Mouse (Mus musculus) splenic B cell, adult 2 months (primary cell): ENCODE data around the gene Cspg4.

Source experiments
- DNase-seq: peaks from one replicate; pipeline ENCODE4 v3.0.0-alpha.2; 2011; ENCODE audit warnings: low read depth, low spot score
- H3K27me3 ChIP-seq: 2 replicates; pipeline ENCODE4 v1.6.1; 2012; ENCODE audit warnings: mild to moderate bottlenecking, low read length, moderate library complexity, mixed read lengths; ENCODE audit not compliant: control insufficient read depth, poor library complexity, insufficient read depth, severe bottlenecking
- H3K36me3 ChIP-seq: 2 replicates; pipeline ENCODE4 v1.6.1; 2012; ENCODE audit warnings: mild to moderate bottlenecking, low read length, moderate library complexity, mixed read lengths; ENCODE audit not compliant: control insufficient read depth, poor library complexity, insufficient read depth, severe bottlenecking

Gene Cspg4

GRCm38 (mm10) chr9:56864832-56865231 is at the start of gene Cspg4:
Gene Cspg4 (plus strand): TSS chr9:56865033.
- Histone ChIP-seq H3K27me3 (no peaks in the 10 kb centered on the region), H3K36me3 (no peaks in the 10 kb centered on the region)
- DNase-seq: no peak

GRCm38 (mm10) chr9:56824900-56825299 is 39.9 kb upstream of the Cspg4 start:
- Histone ChIP-seq H3K36me3 (no peaks in the 10 kb centered on the region), H3K27me3 (no peaks in the 10 kb centered on the region; the same call in 1 of the 2 replicates)
- DNase-seq: no peak

GRCm38 (mm10) chr9:56825476-56826213 is 39.2 kb upstream of the Cspg4 start:
- no peaks in the 10 kb centered on the region for H3K36me3 ChIP-seq
- no peak for DNase-seq
- H3K27me3 ChIP-seq: no peaks in the 10 kb centered on the region; the same call in 1 of the 2 replicates

GRCm38 (mm10) chr9:56828146-56828545 is 36.7 kb upstream of the Cspg4 start:
- no peak for DNase-seq
- H3K36me3 ChIP-seq: no peaks in the 10 kb centered on the region
- H3K27me3 ChIP-seq: no peaks in the 10 kb centered on the region

GRCm38 (mm10) chr9:56828841-56829240 is 36.0 kb upstream of the Cspg4 start:
- DNase-seq: no peak
- Histone ChIP-seq H3K36me3 (no peaks in the 10 kb centered on the region), H3K27me3 (no peaks in the 10 kb centered on the region)

- DNase-seq: no peak
- H3K36me3 ChIP-seq: no peaks in the 10 kb centered on the region
- no peaks in the 10 kb centered on the region for H3K27me3 ChIP-seq
Observed at GRCm38 (mm10) chr9:56830162-56830561, 34.7 kb upstream of the Cspg4 start.

- H3K27me3 ChIP-seq: no peaks in the 10 kb centered on the region
Observed at GRCm38 (mm10) chr9:56831904-56832303, 32.9 kb upstream of the Cspg4 start.

GRCm38 (mm10) chr9:56832900-56833299 is 31.9 kb upstream of the Cspg4 start:
- Histone ChIP-seq H3K36me3 (no peaks in the 10 kb centered on the region), H3K27me3 (no peaks in the 10 kb centered on the region)
- DNase-seq: no peak

More at GRCm38 (mm10) chr9:56831904-56832303, 32.9 kb upstream of the Cspg4 start:
- no peaks in the 10 kb centered on the region for H3K36me3 ChIP-seq
- DNase-seq: no peak

- DNase-seq: no peak
- Histone ChIP-seq H3K27me3 (no peaks in the 10 kb centered on the region), H3K36me3 (no peaks in the 10 kb centered on the region)
Observed at GRCm38 (mm10) chr9:56835152-56835551, 29.7 kb upstream of the Cspg4 start.

GRCm38 (mm10) chr9:56840721-56841120 is 24.1 kb upstream of the Cspg4 start:
- H3K27me3 ChIP-seq: no peaks in the 10 kb centered on the region
- no peak for DNase-seq
- H3K36me3 ChIP-seq: no peaks in the 10 kb centered on the region

- Histone ChIP-seq H3K36me3 (no peaks in the 10 kb centered on the region), H3K27me3 (no peaks in the 10 kb centered on the region)
- no peak for DNase-seq
Observed at GRCm38 (mm10) chr9:56841864-56842263, 23.0 kb upstream of the Cspg4 start.

GRCm38 (mm10) chr9:56842303-56842719 is 22.5 kb upstream of the Cspg4 start:
- H3K27me3 ChIP-seq: no peaks in the 10 kb centered on the region
- no peaks in the 10 kb centered on the region for H3K36me3 ChIP-seq
- DNase-seq: no peak

GRCm38 (mm10) chr9:56843679-56844188 is 21.1 kb upstream of the Cspg4 start:
- DNase-seq: peak; percentile 53
- Histone ChIP-seq H3K36me3 (no peaks in the 10 kb centered on the region), H3K27me3 (no peaks in the 10 kb centered on the region)

GRCm38 (mm10) chr9:56844644-56845043 is 20.2 kb upstream of the Cspg4 start:
- Histone ChIP-seq H3K36me3 (no peaks in the 10 kb centered on the region), H3K27me3 (no peaks in the 10 kb centered on the region)
- DNase-seq: no peak

GRCm38 (mm10) chr9:56847523-56847922 is 17.3 kb upstream of the Cspg4 start:
- peak; percentile 58 for DNase-seq
- H3K36me3 ChIP-seq: no peaks in the 10 kb centered on the region

More at GRCm38 (mm10) chr9:56847523-56847922, 17.3 kb upstream of the Cspg4 start:
- H3K27me3 ChIP-seq: no peaks in the 10 kb centered on the region
